Mouse (Mus musculus): ENCODE data around the gene Steap3. TPM values are rescaled to one million over a fixed set of nuclear protein-coding genes. Genes with fewer than 3 reads are reported as not detected.

The Steap3 gene
- polyA plus RNA-seq, 1 experiment from 2014 or later = 3.8 TPM

- no peaks in the 10 kb centered on the region for H3K36me3 ChIP-seq (ENCODE audit: control insufficient read depth, insufficient read depth, low read length)
- 91% methylated on average over 7 of the region's 7 CpGs for WGBS
- no peak overlapping the region for H3K9ac ChIP-seq (ENCODE audit: low read depth, low read length)
- H3K27me3 ChIP-seq (ENCODE audit: control insufficient read depth, insufficient read depth, low read length) = no peaks in the 10 kb centered on the region
- H3K4me3 ChIP-seq (ENCODE audit: low read depth, low read length) = no peak overlapping the region
- no peak for DNase-seq (ENCODE audit: low spot score)
- ATAC-seq (ENCODE audit: low FRiP score) = no peak
- H3K9me3 ChIP-seq (ENCODE audit: control insufficient read depth, low read length) = no peaks in the 10 kb centered on the region
- no peak overlapping the region for H3K4me2 ChIP-seq (replicated peaks; ENCODE audit: low read depth, low read length)
- H3K4me1 ChIP-seq (replicated peaks; ENCODE audit: control insufficient read depth, insufficient read depth, low read length) = no peaks in the 10 kb centered on the region
- no peak overlapping the region for H3K27ac ChIP-seq (ENCODE audit: low read depth, low read length)
These were observed 103.8 kb downstream of the Steap3 start for GRCm38 (mm10) chr1:120168674-120169073.

- Histone ChIP-seq H3K9me3 (ENCODE audit: control insufficient read depth, low read length) (no peaks in the 10 kb centered on the region), H3K27me3 (ENCODE audit: control insufficient read depth, insufficient read depth, low read length) (no peaks in the 10 kb centered on the region), H3K27ac (ENCODE audit: low read depth, low read length) (no peak overlapping the region), H3K4me1 (replicated peaks; ENCODE audit: control insufficient read depth, insufficient read depth, low read length) (no peaks in the 10 kb centered on the region), H3K36me3 (ENCODE audit: control insufficient read depth, insufficient read depth, low read length) (no peaks in the 10 kb centered on the region), H3K4me2 (replicated peaks; ENCODE audit: low read depth, low read length) (no peak overlapping the region), H3K4me3 (ENCODE audit: low read depth, low read length) (no peak overlapping the region), H3K9ac (ENCODE audit: low read depth, low read length) (no peak overlapping the region)
- ATAC-seq (ENCODE audit: low FRiP score) (no peak), DNase-seq (ENCODE audit: low spot score) (no peak)
- WGBS = 73% methylated on average over 4 of the region's 4 CpGs
These were observed 104.5 kb downstream of the Steap3 start for GRCm38 (mm10) chr1:120168016-120168415.

- Histone ChIP-seq H3K4me1 (replicated peaks; ENCODE audit: control insufficient read depth, insufficient read depth, low read length) (no peaks in the 10 kb centered on the region), H3K9me3 (ENCODE audit: control insufficient read depth, low read length) (no peaks in the 10 kb centered on the region), H3K27ac (ENCODE audit: low read depth, low read length) (no peak overlapping the region), H3K36me3 (ENCODE audit: control insufficient read depth, insufficient read depth, low read length) (no peaks in the 10 kb centered on the region), H3K9ac (ENCODE audit: low read depth, low read length) (no peak overlapping the region), H3K4me3 (ENCODE audit: low read depth, low read length) (no peak overlapping the region), H3K27me3 (ENCODE audit: control insufficient read depth, insufficient read depth, low read length) (no peaks in the 10 kb centered on the region), H3K4me2 (replicated peaks; ENCODE audit: low read depth, low read length) (no peak overlapping the region)
- ATAC-seq (ENCODE audit: low FRiP score) = no peak
- WGBS = 75% methylated on average over 1 of the region's 1 CpGs
- DNase-seq (ENCODE audit: low spot score) = no peak
These were observed 109.9 kb downstream of the Steap3 start for GRCm38 (mm10) chr1:120162616-120163015.

- Histone ChIP-seq H3K9me3 (ENCODE audit: control insufficient read depth, low read length) (no peaks in the 10 kb centered on the region), H3K9ac (ENCODE audit: low read depth, low read length) (no peak overlapping the region), H3K4me3 (ENCODE audit: low read depth, low read length) (no peak overlapping the region), H3K4me1 (replicated peaks; ENCODE audit: control insufficient read depth, insufficient read depth, low read length) (no peaks in the 10 kb centered on the region), H3K4me2 (replicated peaks; ENCODE audit: low read depth, low read length) (no peak overlapping the region), H3K27ac (ENCODE audit: low read depth, low read length) (no peak overlapping the region), H3K36me3 (ENCODE audit: control insufficient read depth, insufficient read depth, low read length) (no peaks in the 10 kb centered on the region), H3K27me3 (ENCODE audit: control insufficient read depth, insufficient read depth, low read length) (no peaks in the 10 kb centered on the region)
- ATAC-seq (ENCODE audit: low FRiP score) (no peak), DNase-seq (ENCODE audit: low spot score) (no peak)
- WGBS = 93% methylated on average over 5 of the region's 5 CpGs
These were observed 111.0 kb downstream of the Steap3 start for GRCm38 (mm10) chr1:120161502-120161901.

- DNase-seq (ENCODE audit: low spot score) (no peak), ATAC-seq (ENCODE audit: low FRiP score) (no peak)
- Histone ChIP-seq H3K9ac (ENCODE audit: low read depth, low read length) (no peak overlapping the region), H3K27ac (ENCODE audit: low read depth, low read length) (no peak overlapping the region), H3K9me3 (ENCODE audit: control insufficient read depth, low read length) (no peaks in the 10 kb centered on the region), H3K4me1 (replicated peaks; ENCODE audit: control insufficient read depth, insufficient read depth, low read length) (no peaks in the 10 kb centered on the region), H3K36me3 (ENCODE audit: control insufficient read depth, insufficient read depth, low read length) (no peaks in the 10 kb centered on the region), H3K27me3 (ENCODE audit: control insufficient read depth, insufficient read depth, low read length) (no peaks in the 10 kb centered on the region), H3K4me2 (replicated peaks; ENCODE audit: low read depth, low read length) (no peak overlapping the region), H3K4me3 (ENCODE audit: low read depth, low read length) (no peak overlapping the region)
- 91% methylated on average over 9 of the region's 9 CpGs for WGBS
These were observed 113.9 kb downstream of the Steap3 start for GRCm38 (mm10) chr1:120158474-120159127.

- H3K9ac ChIP-seq (ENCODE audit: low read depth, low read length) = no peak overlapping the region
- H3K4me1 ChIP-seq (replicated peaks; ENCODE audit: control insufficient read depth, insufficient read depth, low read length) = no peaks in the 10 kb centered on the region
- peak; percentile 70 for DNase-seq (ENCODE audit: low spot score)
- H3K9me3 ChIP-seq (ENCODE audit: control insufficient read depth, low read length) = no peaks in the 10 kb centered on the region
- no peak overlapping the region for H3K4me2 ChIP-seq (replicated peaks; ENCODE audit: low read depth, low read length)
- H3K27ac ChIP-seq (ENCODE audit: low read depth, low read length) = no peak overlapping the region
- no peak overlapping the region for H3K4me3 ChIP-seq (ENCODE audit: low read depth, low read length)
- ATAC-seq (ENCODE audit: low FRiP score) = no peak
- WGBS = 21% methylated on average over 1 of the region's 1 CpGs
- no peaks in the 10 kb centered on the region for H3K36me3 ChIP-seq (ENCODE audit: control insufficient read depth, insufficient read depth, low read length)
- no peaks in the 10 kb centered on the region for H3K27me3 ChIP-seq (ENCODE audit: control insufficient read depth, insufficient read depth, low read length)
These were observed 117.2 kb downstream of the Steap3 start for GRCm38 (mm10) chr1:120155325-120155724.

GRCm38 (mm10) chr1:120154232-120154631, 118.3 kb downstream of the Steap3 start:
- DNase-seq (ENCODE audit: low spot score) = peak; percentile 65
- Histone ChIP-seq H3K4me1 (replicated peaks; ENCODE audit: control insufficient read depth, insufficient read depth, low read length) (no peaks in the 10 kb centered on the region), H3K36me3 (ENCODE audit: control insufficient read depth, insufficient read depth, low read length) (no peaks in the 10 kb centered on the region), H3K9me3 (ENCODE audit: control insufficient read depth, low read length) (no peaks in the 10 kb centered on the region), H3K4me2 (replicated peaks; ENCODE audit: low read depth, low read length) (no peak overlapping the region), H3K27ac (ENCODE audit: low read depth, low read length) (no peak overlapping the region), H3K27me3 (ENCODE audit: control insufficient read depth, insufficient read depth, low read length) (no peaks in the 10 kb centered on the region), H3K4me3 (ENCODE audit: low read depth, low read length) (no peak overlapping the region), H3K9ac (ENCODE audit: low read depth, low read length) (no peak overlapping the region)
- ATAC-seq (ENCODE audit: low FRiP score) = no peak

GRCm38 (mm10) chr1:120146994-120147393, 125.5 kb downstream of the Steap3 start:
- Histone ChIP-seq H3K4me2 (replicated peaks; ENCODE audit: low read depth, low read length) (no peak overlapping the region), H3K9ac (ENCODE audit: low read depth, low read length) (no peak overlapping the region), H3K4me3 (ENCODE audit: low read depth, low read length) (no peak overlapping the region), H3K36me3 (ENCODE audit: control insufficient read depth, insufficient read depth, low read length) (no peaks in the 10 kb centered on the region), H3K27ac (ENCODE audit: low read depth, low read length) (no peak overlapping the region), H3K27me3 (ENCODE audit: control insufficient read depth, insufficient read depth, low read length) (no peaks in the 10 kb centered on the region), H3K4me1 (replicated peaks; ENCODE audit: control insufficient read depth, insufficient read depth, low read length) (no peaks in the 10 kb centered on the region), H3K9me3 (ENCODE audit: control insufficient read depth, low read length) (no peaks in the 10 kb centered on the region)
- DNase-seq (ENCODE audit: low spot score) = no peak
- ATAC-seq (ENCODE audit: low FRiP score) = no peak

GRCm38 (mm10) chr1:120145527-120146216, 126.8 kb downstream of the Steap3 start:
- WGBS = 89% methylated on average over 8 of the region's 8 CpGs
- no peak for DNase-seq (ENCODE audit: low spot score)
- Histone ChIP-seq H3K4me1 (replicated peaks; ENCODE audit: control insufficient read depth, insufficient read depth, low read length) (no peaks in the 10 kb centered on the region), H3K9ac (ENCODE audit: low read depth, low read length) (no peak overlapping the region), H3K9me3 (ENCODE audit: control insufficient read depth, low read length) (no peaks in the 10 kb centered on the region), H3K4me3 (ENCODE audit: low read depth, low read length) (no peak overlapping the region), H3K4me2 (replicated peaks; ENCODE audit: low read depth, low read length) (no peak overlapping the region), H3K27me3 (ENCODE audit: control insufficient read depth, insufficient read depth, low read length) (no peaks in the 10 kb centered on the region), H3K36me3 (ENCODE audit: control insufficient read depth, insufficient read depth, low read length) (no peaks in the 10 kb centered on the region), H3K27ac (ENCODE audit: low read depth, low read length) (no peak overlapping the region)
- no peak for ATAC-seq (ENCODE audit: low FRiP score)

Data from hindbrain, embryonic 11.5 days (tissue).